Mouse (Mus musculus): ENCODE data around the gene Nrxn2.

The Nrxn2 gene

GRCm38 (mm10) chr19:6496462-6497149, 78.1 kb downstream of the Nrxn2 start:
- no peak for DNase-seq

DNA sequence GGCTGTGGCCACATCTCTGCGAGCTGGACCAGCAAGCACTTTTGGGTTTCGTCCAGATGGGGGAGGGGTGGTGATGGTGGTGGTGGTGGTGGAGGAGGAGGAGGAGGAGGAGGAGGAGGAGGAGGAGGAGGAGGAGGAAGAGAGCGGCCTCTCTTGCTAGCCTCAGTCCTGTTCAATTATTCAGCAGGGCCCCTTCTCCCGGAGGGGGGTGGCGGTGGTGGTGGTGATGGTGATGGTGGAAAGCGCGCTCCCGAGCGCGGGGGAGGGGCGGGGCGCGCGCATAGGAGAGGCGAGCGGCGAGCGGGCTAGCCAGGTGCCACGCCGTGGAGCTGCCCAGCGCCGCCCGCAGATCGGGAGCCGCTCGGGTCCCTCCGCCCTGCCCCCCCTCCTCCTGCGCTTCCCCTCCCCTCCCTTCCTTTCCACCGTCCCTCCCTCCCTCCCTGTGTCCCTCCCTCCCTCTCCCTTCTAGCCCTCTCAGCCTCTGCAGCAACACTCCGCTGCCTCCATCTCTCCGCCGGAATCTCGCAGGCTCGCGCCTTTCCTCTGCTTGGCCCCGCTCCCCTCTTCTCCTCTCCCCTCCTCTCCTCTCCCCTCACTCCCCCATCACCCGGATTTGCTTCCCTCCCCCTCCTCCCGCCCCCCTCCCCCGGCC, 78.7 kb downstream of the Nrxn2 start:
- DNase-seq: no peak

GRCm38 (mm10) chr19:6497803-6498202, 79.3 kb downstream of the Nrxn2 start:
- DNase-seq: no peak

- DNase-seq: no peak
These were observed 80.0 kb downstream of the Nrxn2 start for GRCm38 (mm10) chr19:6498350-6499131.

- no peak for DNase-seq
These were observed 81.5 kb downstream of the Nrxn2 start for GRCm38 (mm10) chr19:6499860-6500635.

DNA sequence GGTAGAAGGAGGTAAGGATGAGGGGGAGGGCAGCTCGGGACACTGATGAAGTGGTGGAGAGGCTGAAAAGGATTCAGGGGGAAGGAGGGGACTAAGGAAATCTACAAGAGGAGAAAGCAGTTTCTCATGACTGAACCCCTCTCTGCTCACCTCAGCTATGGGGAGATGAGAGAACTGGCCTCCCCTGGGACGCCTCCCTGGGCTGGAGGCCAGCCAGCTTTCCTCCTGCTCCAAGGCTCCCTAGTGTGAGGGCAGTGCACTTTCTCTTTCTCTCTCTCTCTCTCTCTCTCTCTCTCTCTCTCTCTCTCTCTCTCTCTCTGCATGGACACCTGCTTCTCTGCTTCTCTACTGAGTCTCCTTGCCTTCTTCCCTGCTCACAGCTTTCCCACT, 82.1 kb downstream of the Nrxn2 start:
- no peak for DNase-seq

DNA sequence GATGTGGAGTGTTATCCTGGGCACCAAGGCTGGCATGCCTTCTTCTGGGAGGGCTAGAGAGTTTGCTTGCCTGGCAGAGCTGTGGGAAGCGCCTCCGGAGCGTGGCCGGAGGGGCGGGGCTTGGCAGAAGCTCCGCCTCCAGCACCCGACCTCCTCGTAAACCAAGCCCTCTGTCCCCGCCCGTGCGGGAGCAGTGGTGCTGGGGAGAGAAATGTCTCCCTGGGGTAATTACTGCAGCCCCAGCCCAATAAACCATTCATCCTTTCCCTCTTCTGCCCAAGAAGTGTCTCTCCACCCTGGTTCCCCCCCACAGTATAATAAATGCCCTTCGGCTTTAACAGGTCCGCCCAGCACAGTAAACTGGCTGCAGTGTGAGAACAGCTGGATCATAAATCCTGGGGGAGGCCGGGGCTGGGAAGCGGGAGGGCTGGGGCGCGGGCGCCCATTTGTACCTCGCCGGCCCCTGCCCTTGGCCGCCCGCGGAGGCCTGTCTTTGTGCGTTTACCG, 83.6 kb downstream of the Nrxn2 start:
- peak; percentile 26 to 46 for DNase-seq

DNA sequence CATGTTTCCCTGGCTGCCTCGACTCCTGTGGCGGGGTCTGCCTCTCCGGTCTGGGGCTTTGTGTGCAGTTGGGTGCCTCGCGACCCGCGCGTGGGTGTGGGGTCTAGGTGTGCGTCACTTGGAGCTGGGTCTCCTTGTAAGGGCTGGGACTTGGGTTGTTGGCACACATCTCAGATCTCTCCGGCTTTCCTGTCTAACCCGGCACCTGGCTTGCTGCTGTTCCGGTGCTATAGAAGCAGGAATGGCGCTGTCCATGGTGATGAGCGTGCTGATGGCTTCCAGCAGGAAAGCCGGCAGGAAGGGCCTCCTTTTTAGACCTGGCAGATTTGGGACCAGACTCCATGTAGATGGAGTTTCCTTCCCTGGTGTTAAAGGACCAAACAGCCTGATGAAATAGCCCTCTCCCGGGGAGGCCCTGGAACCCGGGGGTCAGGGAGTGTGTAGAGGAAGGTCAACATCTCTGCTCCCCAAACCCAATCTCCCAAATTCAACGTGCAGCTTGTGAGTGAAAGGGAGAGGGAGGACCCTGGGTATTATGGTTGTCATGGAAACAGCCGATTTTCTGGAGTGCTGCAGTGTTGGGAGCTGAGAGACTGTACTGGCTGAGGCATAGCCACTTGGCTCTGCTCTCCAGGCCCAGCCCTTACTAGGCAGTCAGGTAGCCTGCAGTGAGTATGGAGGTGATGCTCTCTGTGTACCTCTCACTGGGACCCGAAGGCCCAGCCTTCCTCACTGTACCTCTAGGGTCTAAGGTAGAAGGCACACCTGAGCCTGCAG, 84.2 kb downstream of the Nrxn2 start:
- DNase-seq: peak; percentile 56 to 64

- peak in 1 of 2 experiments; percentile 36 for DNase-seq
These were observed 85.6 kb downstream of the Nrxn2 start for GRCm38 (mm10) chr19:6503926-6504655.

GRCm38 (mm10) chr19:6504656-6505045, 86.1 kb downstream of the Nrxn2 start:
- DNase-seq: no peak

GRCm38 (mm10) chr19:6507393-6507792, 88.9 kb downstream of the Nrxn2 start:
- no peak for DNase-seq

GRCm38 (mm10) chr19:6509881-6510280, 91.3 kb downstream of the Nrxn2 start:
- DNase-seq: no peak

DNA sequence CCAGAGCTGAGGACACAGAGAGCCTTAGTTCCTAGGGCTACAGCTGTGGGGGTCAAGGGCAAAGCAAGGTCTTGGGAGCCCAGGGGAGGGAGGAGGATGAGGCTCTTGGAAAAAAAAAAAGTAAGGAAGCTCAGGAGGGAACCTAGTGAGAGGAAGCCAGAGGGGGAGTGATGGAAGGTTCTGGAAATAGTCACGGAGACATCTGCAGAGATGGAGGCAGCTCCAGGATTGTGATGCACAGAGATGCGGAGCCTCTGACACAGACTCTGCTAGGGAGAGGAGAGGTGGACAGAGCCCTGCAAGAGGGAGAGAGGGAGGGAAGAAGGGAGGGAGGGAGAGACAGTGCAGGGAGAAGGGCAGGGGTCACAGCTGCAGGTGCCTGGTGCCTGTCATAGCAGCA, 92.0 kb downstream of the Nrxn2 start:
- no peak for DNase-seq

- DNase-seq: no peak
These were observed 95.0 kb downstream of the Nrxn2 start for GRCm38 (mm10) chr19:6513389-6514139.

GRCm38 (mm10) chr19:6514940-6515339, 96.4 kb downstream of the Nrxn2 start:
- DNase-seq: no peak

GRCm38 (mm10) chr19:6515448-6515847, 96.9 kb downstream of the Nrxn2 start:
- no peak for DNase-seq

DNA sequence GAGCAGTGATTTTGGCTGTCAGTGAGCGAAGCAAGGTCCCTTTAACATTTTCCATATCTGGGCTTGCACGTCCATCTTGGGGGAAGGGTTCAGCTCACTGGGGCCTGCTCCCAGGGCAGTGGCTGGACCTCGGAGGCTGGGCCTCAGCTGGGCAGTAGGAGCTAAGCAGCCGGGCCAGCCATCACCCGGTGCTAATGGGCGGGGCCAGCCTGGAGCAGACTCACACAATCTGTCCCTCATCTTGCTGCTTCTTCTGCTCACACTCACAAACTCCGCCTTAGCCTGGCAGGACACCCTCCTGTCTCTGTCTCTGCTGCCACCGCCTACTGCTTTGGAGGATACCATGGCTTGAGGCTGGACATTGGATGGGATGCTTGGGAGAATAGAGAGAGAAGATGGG, 97.6 kb downstream of the Nrxn2 start:
- DNase-seq: no peak

DNA sequence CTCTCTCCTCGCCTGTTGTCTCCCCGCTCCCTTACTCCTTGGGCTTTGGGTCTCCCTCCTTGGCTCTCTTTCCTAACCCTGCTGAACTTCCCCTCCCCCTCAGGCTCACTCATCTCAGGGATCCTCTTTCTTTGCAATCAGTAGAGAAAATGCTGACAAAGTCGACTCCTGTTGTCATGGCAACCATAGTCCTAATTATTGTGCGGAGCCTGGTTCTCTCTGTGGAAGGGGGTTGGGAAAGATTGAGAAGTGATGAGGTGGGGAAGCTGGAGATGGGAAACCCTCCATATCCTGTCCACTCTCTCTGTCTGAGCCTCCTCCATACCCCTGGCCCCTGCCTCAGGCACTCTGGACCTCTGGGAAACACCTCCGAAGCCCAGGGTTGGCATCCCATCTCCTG, 100.1 kb downstream of the Nrxn2 start:
- DNase-seq: no peak

- no peak for DNase-seq
These were observed 101.0 kb downstream of the Nrxn2 start for GRCm38 (mm10) chr19:6519483-6519882.

GRCm38 (mm10) chr19:6521630-6522029, 103.1 kb downstream of the Nrxn2 start:
- no peak for DNase-seq

GRCm38 (mm10) chr19:6522289-6522688, 103.8 kb downstream of the Nrxn2 start:
- DNase-seq: no peak
